Mouse (Mus musculus) embryo, embryonic 11 days (tissue): Measurements from ENCODE around the gene Slc39a11.

ENCODE experiments used
- DNase-seq: peaks from one replicate; pipeline ENCODE4 v3.0.0-alpha.2; 2015

Gene Slc39a11

DNA sequence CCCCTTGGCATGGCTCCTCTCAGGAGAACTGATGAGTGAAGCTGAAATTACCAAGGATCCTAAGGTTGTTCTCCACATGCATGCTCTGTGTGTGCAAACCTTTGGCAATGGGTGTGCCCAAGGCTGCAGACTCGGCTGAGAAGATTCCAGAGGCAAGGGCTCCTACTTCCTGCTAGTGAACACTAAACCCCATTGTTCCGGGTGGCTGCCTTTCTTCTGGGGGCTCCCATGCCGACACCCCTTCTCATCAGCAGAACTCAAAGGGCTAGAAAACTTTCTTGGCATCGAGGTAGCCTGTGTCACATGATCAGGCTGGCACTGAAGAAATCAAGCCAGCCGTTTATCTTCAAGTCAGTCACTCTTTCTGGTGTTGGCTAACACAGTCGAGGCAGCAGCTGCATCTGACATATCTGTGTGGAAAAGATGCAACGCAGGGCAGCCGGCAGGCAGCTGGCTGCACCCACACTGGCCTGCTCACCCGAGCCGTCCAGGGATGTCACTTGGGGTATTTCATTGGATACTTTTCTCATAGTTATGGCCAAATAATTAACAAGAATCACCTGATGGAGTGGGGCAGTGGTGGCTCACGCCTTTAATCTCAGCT is 145.3 kb downstream of the Slc39a11 start:
- no peak for DNase-seq

DNA sequence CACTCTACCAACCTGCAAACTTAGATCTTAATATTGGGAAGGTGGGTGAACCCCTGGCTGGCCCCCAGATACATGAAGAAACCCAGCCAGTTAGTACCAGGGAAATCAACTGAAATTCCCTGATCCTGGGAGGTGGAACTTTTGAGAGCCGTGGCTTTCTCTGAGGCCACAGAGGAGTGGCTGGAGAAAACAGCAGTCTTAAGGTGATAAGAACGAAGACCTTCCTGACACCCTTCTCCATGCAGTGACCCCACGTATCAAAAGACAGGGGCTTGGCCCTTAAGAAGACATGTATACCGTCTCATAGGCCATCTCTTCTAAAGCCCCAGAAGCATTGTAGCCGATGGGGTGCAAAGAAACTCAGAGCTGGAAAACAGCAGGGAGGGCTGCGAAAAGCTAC is 146.9 kb downstream of the Slc39a11 start:
- no peak for DNase-seq

DNA sequence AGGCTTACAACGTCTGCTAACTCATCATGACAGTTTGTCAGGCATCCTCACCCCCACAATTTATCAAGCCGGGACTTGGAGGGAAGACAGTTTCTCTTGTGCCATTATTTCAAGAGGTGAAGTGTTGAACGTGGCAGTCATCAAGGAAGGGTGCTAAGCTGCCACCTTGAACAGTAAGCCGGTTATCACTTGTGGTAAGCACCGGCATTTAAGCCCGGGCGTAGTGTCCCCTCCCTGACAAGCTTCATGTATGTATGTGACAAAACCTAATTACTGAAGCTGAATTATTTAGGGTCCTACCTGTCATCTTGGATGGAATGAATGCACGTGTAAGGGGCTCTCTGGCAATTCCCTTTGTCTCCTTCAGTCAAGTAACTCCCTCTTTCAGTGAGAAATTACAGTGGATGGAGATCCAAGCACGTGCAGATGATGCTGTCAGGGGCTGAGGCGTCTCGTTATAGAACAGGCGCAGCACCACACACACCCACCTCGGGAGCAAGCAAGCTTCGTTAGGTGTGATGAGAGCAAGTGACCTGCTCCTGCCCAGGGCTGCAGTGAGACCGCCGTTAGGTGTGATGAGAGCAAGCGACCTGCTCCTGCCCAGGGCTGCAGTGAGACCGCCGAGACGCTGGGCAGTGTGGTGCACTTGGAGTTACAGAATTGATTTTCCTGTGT is 149.1 kb downstream of the Slc39a11 start:
- no peak for DNase-seq

DNA sequence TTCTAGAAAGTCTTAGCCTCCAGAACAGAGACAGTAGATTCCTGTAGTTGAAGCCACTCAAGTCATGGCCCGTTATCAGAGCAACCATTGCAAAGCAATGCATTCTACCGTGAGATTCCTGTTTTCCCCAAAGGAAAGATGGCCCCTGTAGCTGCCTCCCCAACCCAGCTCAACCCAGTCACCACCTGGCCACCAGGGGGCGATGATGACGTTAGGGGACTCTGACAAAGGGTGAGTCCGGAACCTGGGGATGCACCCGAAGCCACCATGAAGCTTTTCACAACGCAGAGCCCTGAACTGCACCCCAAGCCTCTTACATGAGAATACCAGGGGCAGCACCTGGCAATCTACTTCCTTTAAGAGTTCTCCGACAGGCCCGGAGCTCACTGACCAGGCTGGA is 151.0 kb downstream of the Slc39a11 start:
- no peak for DNase-seq

DNA sequence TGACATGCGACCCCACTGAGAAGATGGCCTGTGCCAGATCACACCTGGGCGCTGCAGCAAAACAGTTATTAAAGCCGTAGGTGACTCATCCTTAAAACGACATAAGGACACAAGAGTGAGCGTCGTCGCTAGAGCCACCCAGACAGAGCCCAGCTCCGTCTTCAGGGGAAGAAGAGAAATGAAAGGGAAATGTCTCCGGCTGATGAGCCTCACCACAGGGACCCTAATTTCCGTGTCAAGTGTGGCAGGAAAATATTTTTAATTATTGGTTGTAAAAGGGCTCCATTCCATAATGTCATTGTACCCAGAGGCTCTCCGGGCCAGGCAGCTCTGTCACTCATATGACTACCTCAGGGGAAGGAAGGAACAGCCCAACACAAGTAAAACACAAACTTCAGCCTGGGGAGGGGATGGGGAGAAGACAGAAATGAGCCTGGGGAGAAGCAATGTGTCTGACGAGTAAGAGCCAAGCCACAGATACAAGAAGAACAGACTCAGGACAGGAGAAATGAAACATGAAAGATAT is 155.8 kb downstream of the Slc39a11 start:
- no peak for DNase-seq

DNA sequence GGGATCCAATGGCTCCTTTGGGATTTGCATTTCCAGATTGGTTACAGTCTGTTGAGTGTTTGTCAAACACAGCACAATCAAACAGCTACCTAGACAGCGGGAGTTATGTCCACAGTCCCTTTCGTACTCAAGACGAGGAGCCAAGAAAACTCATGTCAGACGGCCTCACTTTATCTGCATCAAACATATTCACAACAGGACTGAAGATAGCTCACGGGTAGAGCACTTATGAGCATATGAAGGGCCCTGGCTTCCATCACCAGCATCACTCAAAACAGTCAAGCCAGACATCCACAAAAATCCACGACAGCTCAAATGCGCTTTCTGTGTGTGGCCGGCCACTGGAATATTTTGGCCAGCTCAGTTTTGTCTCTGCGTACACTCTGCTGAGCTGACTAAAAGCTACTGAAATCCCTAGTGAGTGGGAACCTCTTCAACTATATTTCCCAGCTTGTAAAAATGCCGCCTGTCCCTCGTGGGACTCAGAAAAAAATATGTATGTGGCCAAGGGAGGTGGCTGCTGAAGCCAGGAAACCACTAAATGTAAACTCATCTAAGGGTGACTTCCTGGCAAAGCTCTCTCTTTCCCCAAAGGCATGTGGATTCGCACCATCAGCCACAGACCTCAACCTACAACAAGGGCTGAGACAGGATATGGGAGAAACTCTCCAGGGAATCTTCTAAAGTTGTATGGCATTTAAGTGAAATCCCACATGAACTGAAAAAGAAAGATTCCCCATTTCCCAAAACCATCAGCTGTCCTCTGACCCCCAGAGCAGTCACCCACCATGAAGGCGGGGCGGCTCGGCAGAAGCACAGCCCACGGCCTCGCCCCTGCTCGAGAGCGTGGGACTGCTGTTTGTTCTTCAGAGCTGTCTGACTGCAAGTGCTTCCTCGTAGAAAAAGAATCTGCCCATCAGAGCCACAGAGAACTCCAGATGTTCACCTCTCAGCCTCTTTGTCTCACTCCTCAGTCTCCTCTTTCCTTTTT is 159.1 kb downstream of the Slc39a11 start:
- DNase-seq, result no peak

DNA sequence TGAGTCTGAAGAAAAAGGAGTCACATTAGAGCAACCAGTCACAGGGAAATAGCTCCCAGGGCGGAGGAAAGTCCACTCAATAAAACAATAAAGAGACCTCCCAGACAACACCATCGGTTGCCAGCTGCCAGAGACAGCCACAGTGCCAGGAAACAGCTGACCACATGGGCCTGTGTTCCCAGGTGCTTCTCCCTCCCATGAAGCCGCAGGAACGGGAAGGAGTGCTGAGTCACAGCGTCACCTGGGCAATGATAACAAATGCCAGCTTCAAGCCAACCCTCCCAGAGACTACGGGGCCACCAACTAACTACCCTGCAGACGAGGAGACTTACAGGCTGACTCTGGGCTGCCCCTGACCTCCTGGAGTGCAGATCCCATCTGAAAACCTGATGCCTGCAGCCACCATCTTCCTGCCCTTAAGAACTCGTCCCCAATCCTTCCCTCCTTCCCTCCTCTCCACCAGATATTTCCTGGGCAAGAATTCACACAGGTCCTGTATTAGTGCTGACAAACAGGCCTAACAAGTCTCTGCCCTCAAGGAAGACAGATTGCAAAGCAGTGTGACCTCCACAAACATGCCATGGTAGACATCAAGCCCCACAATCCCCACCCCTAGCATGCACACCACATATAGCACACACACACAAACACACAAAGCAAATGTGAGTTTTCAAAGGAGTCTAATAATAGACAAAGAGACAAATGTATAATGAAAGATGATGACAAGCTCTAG is 162.1 kb downstream of the Slc39a11 start:
- DNase-seq, result no peak

DNA sequence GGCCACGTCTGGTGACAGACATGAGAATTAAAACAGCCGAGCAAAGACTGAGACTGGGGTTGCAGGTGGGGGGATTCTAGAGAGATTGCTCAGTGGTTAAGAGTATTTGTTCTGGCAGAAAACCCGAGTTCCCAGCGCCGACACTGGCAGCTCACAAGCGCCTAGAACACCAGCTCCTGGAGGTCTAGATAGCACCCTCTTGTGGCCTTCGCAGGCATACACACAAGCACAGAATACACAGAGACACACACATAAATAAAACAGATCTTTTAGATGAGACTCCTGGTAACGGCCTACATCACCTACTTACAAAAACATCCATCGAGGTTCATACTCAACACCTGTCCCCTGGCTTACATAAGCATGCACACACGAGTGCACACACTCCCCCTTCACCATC is 165.8 kb downstream of the Slc39a11 start:
- no peak for DNase-seq

DNA sequence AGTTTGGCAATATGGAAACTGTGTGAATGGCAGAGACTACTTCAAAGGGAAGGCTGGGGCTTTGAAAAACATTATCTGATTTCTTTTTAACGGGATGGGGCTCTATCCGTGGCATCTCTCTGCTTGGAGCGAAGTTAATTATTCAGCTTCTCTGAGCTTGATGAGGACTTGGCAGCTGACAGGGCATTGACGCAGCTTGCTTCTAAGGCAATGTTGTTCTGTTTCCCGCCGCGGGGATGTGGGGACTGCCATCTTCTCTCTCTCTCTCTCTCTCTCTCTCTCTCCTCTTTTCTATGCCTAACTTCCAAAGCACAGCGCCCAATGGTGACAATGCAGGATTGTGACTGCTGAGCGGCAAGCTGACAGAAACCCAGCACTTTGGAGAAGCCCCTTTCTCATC is 172.3 kb downstream of the Slc39a11 start:
- DNase-seq, result no peak

DNA sequence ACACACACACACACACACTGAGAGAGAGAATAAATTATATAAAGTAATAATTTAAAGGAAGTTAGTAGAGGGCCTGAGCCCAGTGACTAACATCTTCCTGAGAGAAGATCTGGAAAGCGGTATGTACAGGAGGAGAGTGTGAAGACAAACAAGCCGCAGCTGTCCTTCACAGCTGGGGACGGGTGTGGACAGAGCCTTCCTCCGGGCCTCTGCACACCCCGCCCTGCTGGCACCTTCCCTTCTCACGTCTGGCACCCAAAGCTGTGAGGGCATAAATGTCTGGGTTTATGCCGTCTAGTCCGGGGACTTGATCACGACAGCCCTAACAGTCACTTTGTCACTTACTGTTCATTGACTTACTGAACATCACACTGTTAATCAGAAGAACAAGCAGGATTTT is 173.2 kb downstream of the Slc39a11 start:
- no peak for DNase-seq

DNA sequence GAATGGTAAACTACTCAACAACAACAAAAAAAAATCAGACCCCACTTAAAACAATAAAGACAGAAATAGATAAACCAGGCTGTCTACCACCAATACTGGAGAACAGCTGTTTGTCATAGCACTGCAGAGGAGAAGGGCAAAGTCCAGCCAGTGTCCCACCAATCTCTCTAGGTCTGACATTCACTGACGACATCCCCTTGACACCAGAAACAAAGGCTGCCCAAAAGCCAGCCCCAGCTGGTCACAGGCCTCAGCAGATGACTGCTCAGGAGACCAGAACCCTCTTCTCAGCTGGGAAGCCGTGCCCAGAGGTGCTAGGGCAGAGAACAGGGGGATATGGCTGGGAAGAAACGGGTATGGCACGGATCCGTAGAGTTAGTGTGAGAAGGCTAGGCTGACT is 174.4 kb downstream of the Slc39a11 start:
- no peak for DNase-seq

DNA sequence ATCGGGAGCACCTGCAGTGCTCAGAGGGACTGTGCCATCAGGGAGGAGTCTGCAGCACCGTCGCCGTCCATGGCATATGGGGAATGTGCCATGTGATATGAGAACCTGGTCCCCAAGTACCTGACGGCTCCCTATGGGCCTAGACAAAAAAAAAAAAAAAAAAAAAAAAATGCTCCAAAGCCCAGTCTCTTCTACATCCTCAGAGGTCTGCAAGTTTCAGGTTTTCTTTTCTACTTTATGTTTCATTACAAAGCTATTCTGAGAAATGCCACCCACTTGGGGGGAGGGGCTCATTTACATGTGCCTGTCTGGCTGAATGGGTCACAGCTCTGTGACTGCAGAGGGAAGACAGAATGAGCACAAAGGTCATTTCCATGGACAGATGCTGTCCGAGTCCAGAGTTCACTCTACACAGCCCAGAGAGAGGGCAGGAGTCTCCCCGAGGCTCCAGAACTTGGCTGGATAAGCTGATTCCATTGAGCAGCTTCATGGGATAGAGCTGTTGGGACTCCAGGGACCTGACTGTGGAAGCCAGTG is 175.8 kb downstream of the Slc39a11 start:
- DNase-seq, result no peak

DNA sequence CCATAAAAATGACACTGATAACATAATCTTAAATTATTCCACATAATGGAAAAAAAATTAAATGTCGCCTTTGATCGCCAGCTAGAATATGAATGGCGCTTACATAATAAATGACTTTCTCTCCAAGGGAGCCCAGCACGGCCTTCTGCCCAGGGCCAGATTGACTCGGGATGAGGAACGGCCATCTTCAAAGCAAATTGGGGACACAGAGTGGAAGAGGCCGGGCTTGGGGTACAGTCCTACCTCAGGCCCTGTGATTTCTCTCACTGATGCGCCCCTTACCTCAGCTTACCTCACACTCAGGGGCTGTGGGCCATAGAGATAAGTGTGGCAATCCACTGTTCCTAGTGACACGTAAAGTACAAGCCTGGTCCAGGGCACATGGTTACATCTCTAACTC is 177.9 kb downstream of the Slc39a11 start:
- no peak for DNase-seq

DNA sequence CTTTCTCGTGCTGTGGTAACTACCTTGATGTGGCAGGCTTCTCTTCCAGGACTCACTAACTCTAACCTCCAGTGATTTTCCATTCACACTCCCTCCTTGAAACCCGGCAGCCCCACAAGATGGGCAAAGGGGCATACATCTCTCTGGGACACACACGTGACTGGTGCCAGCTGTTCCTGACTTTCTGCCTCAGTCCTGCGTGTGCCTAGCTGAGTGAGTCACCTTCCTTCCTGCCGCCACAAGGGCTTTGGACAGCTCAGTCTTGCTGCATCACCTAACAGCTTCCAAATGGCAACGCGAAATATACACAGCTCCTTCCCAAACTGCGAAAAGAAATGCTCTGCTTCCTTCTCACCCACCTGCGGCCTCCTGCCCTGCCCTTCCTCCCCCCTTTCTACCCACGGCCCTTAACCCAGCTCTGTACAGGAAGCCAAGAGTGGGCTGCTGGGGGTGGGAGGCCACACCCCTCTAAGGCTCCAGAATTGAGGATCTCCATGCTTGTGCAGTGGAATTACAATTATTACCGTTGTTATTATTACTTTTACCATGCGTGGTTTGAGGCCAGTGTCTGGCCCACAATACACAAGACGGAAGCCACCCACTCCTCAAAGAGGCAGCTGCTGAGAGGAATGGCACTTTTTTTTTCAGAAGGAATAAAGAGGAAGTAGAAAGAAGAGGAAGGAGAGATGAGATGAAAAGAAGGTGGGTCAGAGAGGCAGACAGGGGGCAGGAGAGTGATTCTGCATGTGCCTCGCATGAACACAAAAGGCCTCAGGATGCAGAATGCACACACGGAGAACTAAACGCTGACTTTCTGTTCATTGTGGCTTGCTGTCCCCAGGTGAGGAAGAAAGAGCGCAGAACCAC is 179.7 kb downstream of the Slc39a11 start:
- DNase-seq, result no peak

DNA sequence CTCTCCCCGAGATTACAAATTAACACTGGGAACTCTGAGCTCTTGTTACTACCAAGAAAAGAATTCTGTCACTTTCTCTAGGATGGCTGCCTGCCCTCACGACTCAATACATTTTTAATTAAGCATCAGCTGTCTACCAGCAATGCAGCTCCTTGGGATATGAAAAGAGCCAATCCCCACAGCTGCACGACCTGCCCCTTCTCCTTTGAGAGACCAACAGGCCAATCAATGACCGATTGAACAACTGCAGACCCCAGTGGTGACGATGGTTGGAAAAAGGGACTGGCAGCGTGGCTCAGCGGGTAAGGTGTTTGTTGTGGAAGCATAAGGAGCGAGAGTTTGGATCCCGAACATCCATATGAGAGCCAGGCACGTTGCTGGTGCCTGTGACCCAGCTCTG is 181.9 kb downstream of the Slc39a11 start:
- DNase-seq, result peak; percentile 29

DNA sequence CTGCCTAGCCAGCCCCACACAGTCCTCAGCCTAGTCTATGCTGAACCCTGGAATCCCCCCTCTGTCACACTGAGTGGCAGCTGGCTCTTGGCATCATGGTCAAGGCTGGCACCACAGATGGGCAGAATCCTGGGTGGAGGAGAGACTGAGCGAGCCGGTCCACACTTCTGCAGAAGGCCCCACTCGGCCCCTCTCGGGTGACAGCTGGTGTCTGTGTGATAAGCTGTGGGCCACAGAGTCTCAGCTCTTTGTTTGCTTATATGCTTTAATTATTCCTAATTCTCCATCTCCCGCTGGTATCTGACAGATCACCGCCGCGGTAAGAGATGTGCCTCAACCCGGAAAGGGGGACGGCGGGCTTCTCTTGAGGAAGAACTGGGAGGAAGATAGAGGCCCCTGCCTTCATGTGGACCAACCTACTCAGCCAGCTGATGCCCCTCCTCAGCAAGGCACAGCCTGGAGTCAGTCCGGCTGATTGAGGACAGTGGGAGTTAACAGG is 182.5 kb downstream of the Slc39a11 start:
- DNase-seq, result peak; percentile 19

DNA sequence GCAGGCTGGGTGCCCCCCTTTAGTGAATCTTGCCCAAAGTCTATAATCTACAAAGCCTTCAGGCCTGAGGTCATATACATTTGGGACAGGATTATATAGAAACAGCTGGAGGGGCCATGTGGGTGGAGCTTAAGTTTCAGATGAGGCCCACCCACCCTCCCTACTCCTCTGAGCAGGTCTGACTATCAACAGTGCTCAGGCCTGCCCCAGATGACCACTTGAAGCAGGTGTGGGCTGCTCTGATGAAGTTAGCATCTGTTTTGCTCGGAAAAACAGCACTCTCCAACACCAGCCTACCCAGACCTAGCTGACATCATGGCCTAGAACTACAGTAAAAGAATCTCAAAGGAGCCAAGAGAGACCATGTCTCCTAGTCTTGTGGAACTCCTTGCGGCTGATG is 189.8 kb downstream of the Slc39a11 start:
- no peak for DNase-seq

DNA sequence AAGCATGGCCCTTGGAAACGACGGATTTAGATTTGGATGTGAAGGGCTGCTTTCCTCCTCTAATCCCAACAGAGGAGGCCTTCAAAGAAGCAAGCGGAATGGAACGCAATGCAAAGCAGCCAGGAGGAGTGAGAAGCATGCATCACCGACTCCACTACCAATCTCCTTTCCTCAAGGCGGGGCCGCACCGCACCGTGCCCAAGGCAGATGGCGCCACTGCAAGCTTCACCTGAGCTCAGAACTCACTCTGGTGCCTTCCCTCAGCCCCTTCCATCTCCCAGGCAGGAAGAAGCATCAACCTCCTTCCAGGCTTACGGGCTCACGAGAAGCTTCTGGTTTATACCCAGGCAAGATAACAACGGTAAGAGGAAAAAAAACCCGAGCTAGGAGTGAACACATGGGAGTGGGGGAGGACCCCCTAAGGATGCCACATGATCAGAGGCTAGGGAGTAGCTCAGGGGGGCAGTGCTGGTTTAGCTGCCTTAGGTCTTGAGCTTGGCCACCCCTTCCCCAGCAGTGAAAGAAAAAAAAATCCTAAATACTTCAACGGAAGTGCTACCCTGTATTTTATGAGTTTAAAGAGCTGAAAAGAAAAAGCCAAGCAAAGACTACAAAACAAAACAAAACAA is 191.2 kb downstream of the Slc39a11 start:
- DNase-seq, result no peak

DNA sequence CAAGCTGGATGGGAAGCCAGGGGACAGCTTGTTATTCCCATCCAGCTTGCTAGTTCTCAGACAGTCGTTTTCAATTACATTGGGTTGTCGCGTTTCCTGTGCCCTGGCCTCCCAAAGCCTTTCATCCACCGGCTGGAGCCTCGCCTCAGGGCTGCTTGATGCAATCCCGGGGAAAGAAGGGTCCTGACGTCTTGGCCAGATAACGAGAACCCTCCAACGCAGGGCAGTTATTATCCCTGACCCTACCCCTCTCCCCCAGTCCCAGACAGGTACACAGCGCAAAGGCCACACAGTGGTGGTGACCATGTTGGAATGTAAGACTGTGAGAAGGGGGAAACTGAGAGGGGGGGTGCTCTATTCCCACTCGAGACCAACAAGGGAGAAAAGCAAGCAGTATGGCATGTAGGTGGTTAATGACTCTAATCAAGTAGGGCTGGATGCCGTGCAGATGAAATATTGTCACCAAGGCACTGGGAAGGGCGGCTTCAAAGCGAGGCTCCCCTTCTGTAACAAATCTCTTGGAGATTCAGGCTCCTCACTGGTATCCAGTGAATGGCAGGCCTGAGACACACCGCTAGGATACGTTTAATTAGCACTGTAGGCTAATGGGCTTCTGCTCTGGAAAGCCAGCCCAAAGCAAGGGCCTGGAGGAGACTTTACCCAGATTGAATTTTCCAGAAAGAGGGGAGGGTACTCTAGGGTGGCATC is 196.9 kb downstream of the Slc39a11 start:
- DNase-seq, result peak; percentile 68

DNA sequence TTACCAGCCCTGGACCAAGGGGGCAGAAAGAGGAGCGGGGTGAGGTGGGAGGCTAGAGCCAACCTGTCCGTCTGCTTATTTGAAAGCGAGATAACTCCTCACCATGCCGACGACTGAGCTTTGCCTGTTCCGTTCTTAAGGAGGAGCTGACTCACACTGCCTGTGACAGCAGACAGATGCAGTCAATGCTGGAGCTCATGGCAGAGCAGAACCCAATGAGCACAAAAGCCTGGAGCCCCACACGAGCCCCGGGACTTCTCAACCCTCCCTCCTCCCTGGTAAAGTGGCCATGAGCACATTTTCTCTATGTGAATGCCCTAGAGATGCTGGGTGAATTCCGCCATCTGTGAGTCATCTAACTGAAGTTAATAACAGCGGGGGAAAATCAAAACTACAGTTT is 198.6 kb downstream of the Slc39a11 start:
- DNase-seq, result no peak
